Mouse (Mus musculus) embryonic stem cell, embryonic (primary cell): ENCODE results near the gene Rnf216.

ENCODE experiments used
- CTCF ChIA-PET, 4 experiments: fragments of 300-600 bp in 2 of 4; fragments of 350-600 bp in 2 of 4; sonication (Branson Sonifier 250); formaldehyde crosslinking; loops; one replicate each; lab custom pipeline; 2022; ENCODE audit warnings: inconsistent platforms in 2 of 4; lab: Charles Lee
- POLR2A ChIA-PET, 4 experiments: fragments of 300-600 bp in 2 of 4; fragments of 350-600 bp in 2 of 4; sonication (Branson Sonifier 250); formaldehyde crosslinking; loops; one replicate each; lab custom pipeline; 2022; ENCODE audit warnings: antibody characterized with exemption in 4 of 4, inconsistent platforms in 1 of 4; lab: Charles Lee

The Rnf216 gene

DNA sequence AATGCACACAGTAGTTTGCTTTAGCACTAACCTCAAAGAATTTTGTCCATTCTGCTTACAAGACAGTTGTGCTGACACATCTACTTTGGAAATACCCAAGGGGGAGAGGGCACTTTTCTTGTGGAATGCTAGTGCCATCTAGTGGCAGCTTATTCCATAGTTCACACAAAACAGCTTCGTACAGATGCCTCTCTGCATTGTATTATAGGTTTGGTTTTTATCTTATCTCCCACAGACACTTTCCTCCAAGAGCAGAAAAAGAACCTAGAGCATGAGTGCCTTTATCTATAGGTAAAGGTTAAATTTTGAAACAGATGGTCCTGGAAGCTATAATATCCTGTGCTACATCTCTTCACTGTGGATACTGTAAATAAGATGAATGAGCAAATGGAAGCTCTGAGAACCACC lies 46.2 kb downstream of the Rnf216 start:
- CTCF ChIA-PET, result interaction anchor here (0.5 to 3.1 kb wide), 42 partner anchors 8 to 330 kb away, joined by 3 to 21 read pairs (median 4); partner anchors contain the start of genes Fbxl18 (in 1 of the 4) and Rnf216 (in 1 of the 4)
- POLR2A ChIA-PET, result interaction anchor here in 3 of 4 experiments (0.6 to 1.6 kb wide), 12 partner anchors 13 to 168 kb away, joined by 3 to 6 read pairs (median 3); partner anchors contain the start of gene Rnf216 (in 1 of the 3)

DNA sequence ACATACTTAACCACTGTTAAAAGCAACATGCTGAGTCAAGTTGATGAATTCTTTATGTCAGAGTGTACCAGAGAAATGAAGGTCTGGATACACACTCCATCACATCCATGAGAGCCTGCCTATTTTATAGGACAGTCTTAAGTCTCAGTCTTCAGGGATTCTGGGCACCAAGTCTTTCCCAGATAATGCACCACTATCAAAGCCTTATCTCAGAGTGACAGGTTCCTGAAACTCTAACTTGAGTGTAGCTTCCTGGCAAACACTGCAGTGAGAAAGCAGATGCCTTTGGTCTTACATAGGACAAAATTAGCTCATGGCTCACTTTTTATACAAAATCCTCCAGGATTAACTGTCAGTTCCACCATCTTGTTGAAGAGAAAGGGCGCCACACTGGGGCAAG lies 46.7 kb downstream of the Rnf216 start:
- ChIA-PET CTCF (interaction anchor here (0.6 to 3.1 kb wide), 28 partner anchors 10 to 331 kb away, joined by 3 to 21 read pairs (median 5); partner anchors contain the start of genes Fbxl18 (in 1 of the 4) and Rnf216 (in 1 of the 4)), POLR2A (interaction anchor here in 3 of 4 experiments (0.6 to 1.6 kb wide), 9 partner anchors 13 to 171 kb away, joined by 3 to 4 read pairs (median 3); partner anchors contain the start of genes Fbxl18 (in 1 of the 3) and Rnf216 (in 1 of the 3))

DNA sequence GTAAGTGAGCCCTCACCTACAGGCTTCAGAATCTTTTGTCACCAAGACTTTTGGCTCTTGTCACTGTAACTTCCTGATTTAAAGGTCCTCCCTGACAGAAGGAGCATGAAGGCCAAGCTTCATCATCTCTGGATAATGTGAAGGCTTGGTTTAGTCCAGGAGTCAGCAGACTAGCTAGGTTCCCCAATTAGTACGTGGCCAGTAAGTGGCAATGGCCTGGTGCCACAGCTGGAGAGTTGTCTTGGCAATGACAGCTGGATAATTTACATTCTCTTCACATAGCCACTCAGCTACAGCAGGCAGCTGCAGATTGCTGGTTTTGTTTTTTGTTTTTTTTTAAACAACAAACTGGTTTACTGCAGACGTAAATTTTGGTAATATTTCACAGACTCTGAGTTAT lies 47.6 kb downstream of the Rnf216 start:
- ChIA-PET CTCF (interaction anchor here (0.5 to 2.5 kb wide), 9 partner anchors 11 to 133 kb away, joined by 3 to 21 read pairs (median 4); partner anchors contain the start of gene Rnf216 (in 1 of the 4)), POLR2A (interaction anchor here in 1 of 4 experiments (0.6 to 1.4 kb wide), 6 partner anchors 9 to 1124 kb away, joined by 3 to 5 read pairs (median 3); no protein-coding TSS in a partner anchor)

DNA sequence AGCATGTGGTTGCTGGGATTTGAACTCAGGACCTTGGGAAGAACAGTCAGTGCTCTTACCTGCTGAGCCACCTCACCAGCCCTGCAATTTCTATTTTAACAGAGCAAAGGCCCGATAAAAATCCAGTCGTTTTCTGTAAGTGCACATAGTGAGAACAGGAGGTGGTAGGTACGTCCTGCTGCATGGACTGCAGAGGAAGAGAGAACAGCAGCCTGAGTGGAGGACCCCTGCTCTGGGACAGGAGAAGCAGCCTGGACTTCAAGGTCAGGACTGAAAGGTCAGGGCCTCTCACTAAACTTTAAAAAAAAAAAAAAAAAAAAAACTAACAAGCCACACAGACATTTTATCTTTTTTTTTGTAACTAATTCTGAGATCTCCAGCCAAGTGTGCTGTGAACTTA lies 50.5 kb downstream of the Rnf216 start:
- ChIA-PET POLR2A (interaction anchor here in 1 of 4 experiments (0.6 kb wide), 1 partner anchor 200 kb away, joined by 3 read pairs; no protein-coding TSS in a partner anchor), CTCF (interaction anchor here in 2 of 4 experiments (0.6 to 1.8 kb wide), 2 partner anchors 126 to 127 kb away, joined by 3 to 4 read pairs; no protein-coding TSS in a partner anchor)

DNA sequence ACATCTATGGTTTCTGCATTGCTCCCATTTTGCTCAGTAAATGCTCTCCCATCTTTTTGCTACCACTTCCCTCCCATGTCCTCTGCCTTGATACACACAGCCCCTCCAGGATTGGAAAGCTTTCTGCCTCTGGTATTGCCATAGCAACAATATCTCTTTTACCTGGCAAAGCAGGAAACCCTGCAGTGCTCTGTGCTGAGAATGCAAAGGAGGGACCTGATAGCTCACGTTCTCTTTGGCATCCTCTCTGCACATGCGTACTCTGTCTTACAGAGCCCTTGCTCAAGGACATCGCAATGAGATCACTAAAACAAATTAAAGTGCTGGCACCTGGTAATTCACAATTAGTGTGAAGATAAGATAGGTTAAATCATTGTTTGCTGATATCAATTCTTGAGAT lies 51.3 kb downstream of the Rnf216 start:
- ChIA-PET CTCF (interaction anchor here in 2 of 4 experiments (0.9 to 1.8 kb wide), 3 partner anchors 23 to 126 kb away, joined by 3 read pairs; no protein-coding TSS in a partner anchor), POLR2A (interaction anchor here in 1 of 4 experiments (0.8 to 1.4 kb wide), 6 partner anchors 14 to 155 kb away, joined by 3 to 7 read pairs (median 3); partner anchors contain the start of gene Actb)

DNA sequence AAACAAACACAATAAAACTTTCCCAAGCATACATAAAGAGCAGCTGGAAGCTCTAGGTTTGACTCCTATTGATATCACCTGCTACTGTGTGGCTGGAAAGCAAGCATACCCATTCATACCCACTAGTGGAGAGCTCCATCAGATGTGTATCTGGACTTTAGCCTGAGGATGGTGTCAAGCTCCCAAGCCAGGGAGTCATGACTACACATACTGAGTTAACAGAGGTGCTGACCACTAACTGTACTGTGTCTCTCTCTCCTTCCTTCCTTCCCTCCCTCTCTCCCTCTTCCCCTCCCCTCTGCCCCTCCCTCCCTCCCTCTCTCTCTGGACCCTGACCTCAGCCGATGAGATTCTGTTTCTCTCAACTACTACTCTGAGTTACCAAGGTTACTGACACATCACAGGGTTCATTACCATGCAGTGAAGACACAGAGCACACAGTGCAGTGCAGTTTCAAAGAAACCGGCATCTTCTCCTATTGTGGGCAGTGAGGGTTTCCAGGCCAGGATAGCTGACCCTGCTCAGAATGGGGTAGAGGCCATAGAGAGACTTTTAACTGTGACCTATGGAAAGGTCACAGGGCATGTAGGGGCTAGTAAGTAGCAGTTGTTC lies 51.9 kb downstream of the Rnf216 start:
- POLR2A ChIA-PET, result interaction anchor here in 2 of 4 experiments (0.6 to 1.4 kb wide), 7 partner anchors 14 to 1695 kb away, joined by 3 to 7 read pairs (median 3); partner anchors contain the start of gene Actb (in 1 of the 2)

DNA sequence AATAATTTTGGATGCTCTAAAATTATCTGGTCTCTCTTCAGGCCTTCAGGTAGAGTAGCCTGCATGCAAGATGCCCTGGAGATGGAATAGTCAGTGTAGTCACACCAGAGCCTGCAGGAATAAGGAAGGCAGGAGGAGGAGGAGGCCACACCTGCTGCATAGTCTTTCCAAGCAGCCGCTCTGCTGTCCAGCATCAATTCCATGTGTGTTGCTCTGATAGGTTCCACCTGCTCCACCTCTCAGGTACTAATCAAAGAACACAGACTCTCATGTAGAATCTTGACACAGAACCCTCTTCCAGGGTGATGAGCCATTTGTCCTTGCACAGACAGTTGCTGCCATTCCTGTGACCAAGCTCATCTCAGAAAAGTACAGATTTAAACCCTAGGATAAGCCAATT lies 52.8 kb downstream of the Rnf216 start:
- ChIA-PET CTCF (interaction anchor here in 2 of 4 experiments (0.5 to 1.0 kb wide), 2 partner anchors 61 to 124 kb away, joined by 3 read pairs; no protein-coding TSS in a partner anchor), POLR2A (interaction anchor here in 1 of 4 experiments (1.2 to 1.6 kb wide), 2 partner anchors 89 to 124 kb away, joined by 3 to 4 read pairs; no protein-coding TSS in a partner anchor)

More for the DNA sequence above, 51.9 kb downstream of the Rnf216 start:
- CTCF ChIA-PET, result interaction anchor here in 3 of 4 experiments (0.5 to 1.8 kb wide), 4 partner anchors 24 to 125 kb away, joined by 3 read pairs; no protein-coding TSS in a partner anchor

DNA sequence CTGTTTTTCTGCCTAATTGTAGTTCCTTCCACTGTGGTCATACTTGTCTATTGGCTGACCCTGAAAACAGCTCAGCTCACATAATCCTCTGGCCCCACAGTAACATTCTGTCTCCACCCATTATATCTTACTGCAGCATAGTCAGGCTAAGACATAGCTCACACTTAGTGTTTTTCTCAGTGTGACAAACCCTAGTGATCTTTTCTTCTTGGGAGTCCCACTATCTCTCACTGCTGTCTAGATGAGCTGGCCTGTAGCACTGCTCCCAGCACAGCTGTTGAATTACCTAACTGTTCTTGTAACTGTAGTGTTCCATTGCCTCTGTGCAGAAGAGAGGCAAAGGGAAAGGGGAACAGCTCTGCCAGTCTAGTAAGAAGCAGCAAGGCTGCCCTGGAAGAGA lies 53.6 kb downstream of the Rnf216 start:
- ChIA-PET POLR2A (interaction anchor here in 3 of 4 experiments (0.6 to 2.0 kb wide), 16 partner anchors 8 to 159 kb away, joined by 3 to 8 read pairs (median 4); partner anchors contain the start of genes Actb (in 1 of the 3) and Rnf216 (in 1 of the 3)), CTCF (interaction anchor here in 2 of 4 experiments (0.5 to 1.4 kb wide), 5 partner anchors 8 to 123 kb away, joined by 3 to 4 read pairs (median 4); no protein-coding TSS in a partner anchor)

DNA sequence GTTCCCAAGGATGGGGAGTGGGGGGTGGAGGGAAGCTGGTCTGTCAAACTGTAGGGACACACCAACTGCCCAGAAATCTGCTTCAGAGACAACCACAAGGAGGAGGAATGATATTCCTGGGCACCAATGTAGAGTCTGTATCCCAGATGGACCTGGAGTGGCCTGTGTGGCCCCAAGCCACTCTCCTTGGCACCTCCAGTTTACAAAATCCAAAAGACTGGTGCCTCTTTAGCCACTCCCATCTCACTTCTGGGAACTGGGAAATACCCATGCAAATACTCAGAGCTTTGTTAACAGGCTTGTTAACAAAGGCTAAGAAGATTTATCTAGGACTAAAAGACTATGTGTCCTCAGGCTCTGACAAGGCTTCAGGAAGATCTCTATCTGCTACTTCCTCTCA lies 54.1 kb downstream of the Rnf216 start:
- ChIA-PET POLR2A (interaction anchor here (0.6 to 2.0 kb wide), 22 partner anchors 9 to 300 kb away, joined by 3 to 8 read pairs (median 4); partner anchors contain the start of genes Actb (in 1 of the 4), Fscn1 (in 1 of the 4) and Rnf216 (in 1 of the 4)), CTCF (interaction anchor here in 2 of 4 experiments (0.5 to 1.4 kb wide), 6 partner anchors 8 to 1283 kb away, joined by 3 to 4 read pairs (median 4); no protein-coding TSS in a partner anchor)

DNA sequence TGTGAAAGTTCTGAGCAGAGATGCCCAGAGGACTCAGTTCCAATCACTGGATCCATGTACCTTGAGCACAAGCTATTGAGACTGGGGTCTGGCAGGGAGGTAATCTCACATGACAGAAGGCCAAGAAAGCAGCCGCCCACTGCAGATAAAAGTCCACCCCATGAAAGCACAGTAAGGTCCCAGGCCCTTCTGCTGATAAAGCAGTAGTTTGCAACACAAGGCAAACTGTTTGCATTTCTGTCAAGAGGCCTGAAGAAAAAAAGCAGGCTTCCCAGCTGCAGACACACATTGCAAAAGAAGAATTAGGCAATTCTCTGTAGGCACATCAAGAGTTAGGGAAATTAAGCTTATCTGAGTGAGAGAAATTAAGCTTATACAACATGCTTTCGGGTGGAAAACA lies 54.6 kb downstream of the Rnf216 start:
- POLR2A ChIA-PET, result interaction anchor here in 3 of 4 experiments (0.6 to 2.0 kb wide), 19 partner anchors 8 to 301 kb away, joined by 3 to 8 read pairs (median 4); partner anchors contain the start of genes Actb (in 1 of the 3) and Fscn1 (in 1 of the 3)
- CTCF ChIA-PET, result interaction anchor here in 3 of 4 experiments (0.5 to 1.4 kb wide), 6 partner anchors 9 to 1282 kb away, joined by 3 to 4 read pairs (median 4); no protein-coding TSS in a partner anchor

DNA sequence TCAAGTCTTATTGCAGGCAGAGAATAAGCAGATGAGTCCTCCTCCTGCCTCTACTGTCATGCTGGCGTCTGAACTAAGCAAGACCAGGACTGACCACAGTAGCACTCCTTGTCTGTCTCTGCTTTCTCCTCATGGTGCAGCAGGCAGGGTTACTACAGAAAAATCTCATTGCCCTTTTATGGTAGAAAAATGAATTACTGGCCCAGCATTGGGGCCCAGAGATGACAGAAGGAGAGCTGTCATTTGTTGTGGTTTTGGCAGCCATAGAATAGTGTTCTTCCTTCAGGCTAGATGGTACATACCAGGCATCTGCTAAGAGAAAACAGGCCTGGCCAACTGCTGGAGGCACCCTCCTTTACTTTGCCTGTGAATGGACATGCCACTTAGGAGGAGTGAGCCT lies 55.0 kb downstream of the Rnf216 start:
- CTCF ChIA-PET, result interaction anchor here in 3 of 4 experiments (0.5 to 1.4 kb wide), 3 partner anchors 9 to 186 kb away, joined by 3 to 4 read pairs (median 3); no protein-coding TSS in a partner anchor
- POLR2A ChIA-PET, result interaction anchor here in 3 of 4 experiments (0.7 to 2.0 kb wide), 9 partner anchors 24 to 301 kb away, joined by 3 to 8 read pairs (median 4); partner anchors contain the start of genes Actb (in 1 of the 3) and Fscn1 (in 1 of the 3)

DNA sequence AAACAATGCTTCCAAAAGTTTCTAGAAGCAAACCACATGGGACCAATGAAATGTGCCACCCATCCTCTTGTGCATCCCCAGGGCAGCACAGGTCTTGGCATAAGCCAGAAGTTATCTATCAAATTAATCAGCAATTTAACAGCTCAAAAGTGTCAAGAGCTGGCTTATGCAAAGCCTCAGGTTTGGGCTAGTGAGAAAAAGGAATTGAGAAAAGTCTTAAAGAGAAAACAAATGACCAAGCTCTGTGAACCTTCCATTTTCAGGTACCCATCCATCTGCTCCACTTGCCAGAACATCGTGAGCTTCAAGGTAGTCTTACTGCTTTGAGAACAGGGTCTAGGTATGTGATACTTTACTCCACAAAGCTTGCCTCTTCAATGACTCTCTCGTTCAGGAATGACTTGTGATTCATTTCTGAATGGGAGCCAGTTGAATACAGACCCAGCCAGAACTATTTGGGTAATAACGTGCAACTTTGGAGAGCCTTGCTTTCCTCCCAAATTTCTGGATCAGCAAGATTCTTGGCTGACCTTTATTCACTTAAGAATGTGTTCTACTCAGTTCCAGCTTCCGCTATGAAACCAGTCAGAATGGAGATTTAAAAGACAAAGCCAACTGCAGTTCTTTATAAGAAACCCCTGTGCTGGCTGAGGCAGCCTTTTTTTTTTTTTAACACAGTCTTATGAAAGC lies 56.5 kb downstream of the Rnf216 start:
- CTCF ChIA-PET, result interaction anchor here in 2 of 4 experiments (0.6 to 1.1 kb wide), 4 partner anchors 10 to 202 kb away, joined by 3 to 6 read pairs (median 4); no protein-coding TSS in a partner anchor
- POLR2A ChIA-PET, result interaction anchor here in 3 of 4 experiments (0.6 to 1.7 kb wide), 15 partner anchors 8 to 221 kb away, joined by 3 to 5 read pairs (median 3); partner anchors contain the start of gene Fbxl18 (in 1 of the 3)

DNA sequence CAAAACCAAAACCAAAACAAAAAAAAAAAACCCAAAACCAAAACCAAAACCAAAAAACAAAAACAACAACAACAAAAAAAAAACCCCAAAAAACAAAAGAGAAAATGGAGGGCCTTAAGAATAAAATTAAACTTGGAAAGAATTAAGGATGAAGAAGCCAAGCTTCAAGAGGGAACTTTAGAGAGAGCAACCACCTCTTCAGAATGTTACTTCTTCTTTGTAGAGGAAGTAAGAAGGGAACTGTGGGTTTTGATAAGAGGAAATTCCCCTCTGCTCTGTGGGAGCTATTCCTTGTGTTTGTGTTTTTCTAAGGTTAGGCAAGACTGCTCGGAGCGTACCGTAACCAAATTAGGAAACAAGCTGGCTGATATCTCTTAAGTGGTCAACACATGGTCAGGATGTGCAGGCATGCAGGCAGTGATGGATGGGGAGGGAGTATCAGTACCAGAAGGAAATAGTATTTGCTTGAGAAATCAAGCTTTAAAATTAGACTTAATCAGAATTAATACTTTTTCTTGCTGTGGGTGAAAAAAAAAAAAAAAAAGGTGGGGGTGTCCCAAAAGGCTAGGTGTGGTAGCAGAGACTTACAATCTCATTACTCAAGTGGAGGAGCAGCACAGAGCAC lies 57.2 kb downstream of the Rnf216 start:
- CTCF ChIA-PET, result interaction anchor here (0.6 to 1.1 kb wide), 7 partner anchors 11 to 835 kb away, joined by 3 to 9 read pairs (median 5); no protein-coding TSS in a partner anchor
- POLR2A ChIA-PET, result interaction anchor here (0.6 to 1.7 kb wide), 22 partner anchors 7 to 934 kb away, joined by 3 to 6 read pairs (median 3); partner anchors contain the start of gene Fbxl18 (in 1 of the 4)

DNA sequence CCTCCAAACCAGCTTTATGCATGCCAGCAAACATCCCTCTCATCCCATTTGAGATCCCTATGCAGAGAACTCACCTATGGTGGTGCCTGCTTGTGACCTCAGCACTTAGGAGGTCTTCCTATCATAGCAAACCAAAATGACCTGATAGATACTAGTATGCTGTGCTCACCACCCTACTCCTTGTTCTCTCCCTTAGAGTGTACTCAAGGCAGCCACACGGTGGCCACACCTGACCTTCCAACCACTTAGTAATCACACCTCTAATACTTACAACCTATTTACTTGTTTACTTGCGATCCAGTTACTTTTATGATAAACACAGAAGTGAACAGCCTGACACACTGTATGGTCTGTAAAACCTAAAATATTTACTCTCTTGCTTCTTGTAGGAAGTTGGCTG lies 58.1 kb downstream of the Rnf216 start:
- ChIA-PET POLR2A (interaction anchor here in 1 of 4 experiments (1.2 kb wide), 1 partner anchor 20 kb away, joined by 3 read pairs; no protein-coding TSS in a partner anchor), CTCF (interaction anchor here in 1 of 4 experiments (1.4 kb wide), 1 partner anchor 51 kb away, joined by 3 read pairs; no protein-coding TSS in a partner anchor)

DNA sequence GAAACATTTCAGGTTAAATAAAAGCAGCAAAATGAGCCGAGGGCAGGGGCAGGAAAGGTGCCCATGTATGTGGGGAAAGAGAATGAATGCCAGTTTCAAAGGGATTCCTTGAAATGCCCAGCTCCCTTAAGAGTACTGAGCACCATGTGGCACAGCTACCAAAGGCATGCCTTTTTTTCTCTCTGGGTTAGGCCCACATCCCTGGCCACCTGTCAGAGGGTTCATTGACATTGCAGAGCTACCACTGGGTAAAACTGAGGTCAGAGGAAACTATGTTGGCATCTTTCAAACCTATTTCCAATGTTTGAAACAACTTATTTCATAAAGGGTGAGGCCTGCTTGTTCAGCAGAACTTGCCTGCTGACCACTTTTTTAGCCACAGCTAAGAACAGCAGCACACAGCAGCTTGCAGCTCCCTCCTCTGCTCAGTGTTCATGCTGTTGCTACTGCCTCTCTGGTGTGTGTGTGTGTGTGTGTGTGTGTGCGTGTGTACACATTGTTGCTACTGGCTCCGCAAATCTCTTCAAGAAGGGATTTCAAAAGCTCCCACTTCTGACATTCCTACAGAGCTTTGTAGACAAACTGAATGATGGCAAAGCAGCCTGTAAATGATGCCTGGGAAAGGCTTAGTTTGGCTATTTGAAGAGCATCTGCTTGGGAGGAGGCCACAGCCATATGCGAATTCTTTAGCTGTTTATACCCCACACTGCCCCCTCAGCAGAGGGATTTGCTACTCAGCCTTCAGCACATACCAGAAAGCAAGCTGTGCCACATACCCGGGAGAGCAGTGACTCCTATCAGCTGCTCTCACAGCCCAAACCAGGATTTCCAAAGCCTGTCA lies 59.4 kb downstream of the Rnf216 start:
- POLR2A ChIA-PET, result interaction anchor here in 3 of 4 experiments (0.6 to 2.0 kb wide), 9 partner anchors 9 to 267 kb away, joined by 3 to 6 read pairs (median 4); no protein-coding TSS in a partner anchor
- CTCF ChIA-PET, result interaction anchor here (0.5 to 2.4 kb wide), 16 partner anchors 12 to 916 kb away, joined by 3 to 8 read pairs (median 4); no protein-coding TSS in a partner anchor
